Mouse (Mus musculus): ENCODE measurements around the gene Fem1a.
"Not testable (repeated sequence)": the region's sequence is repeated elsewhere in the genome, so short reads cannot be mapped to it uniquely, and the experiment has no call there.

Gene Fem1a

DNA sequence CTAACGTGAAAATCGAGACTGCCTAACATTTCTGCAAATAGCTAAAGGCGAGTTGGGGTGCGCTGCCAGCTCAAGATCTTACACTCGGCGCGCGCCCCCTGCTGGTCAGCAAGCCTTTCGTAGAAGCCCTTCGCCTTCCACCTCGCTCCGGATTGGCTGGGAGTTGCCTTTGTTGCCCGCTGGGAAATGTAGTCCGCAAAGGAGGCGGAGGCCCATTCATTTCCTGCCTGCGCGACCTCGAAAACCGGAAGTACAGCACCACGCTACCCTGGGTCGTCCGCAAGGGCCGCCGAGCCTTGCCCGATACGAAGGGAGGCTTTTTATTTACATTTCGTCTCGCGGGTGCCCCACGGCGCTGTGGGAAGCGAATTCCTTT is 759 bp upstream of the Fem1a start:
- peak; percentile 96 for DNase-seq (ENCODE audit: low read depth)

DNA sequence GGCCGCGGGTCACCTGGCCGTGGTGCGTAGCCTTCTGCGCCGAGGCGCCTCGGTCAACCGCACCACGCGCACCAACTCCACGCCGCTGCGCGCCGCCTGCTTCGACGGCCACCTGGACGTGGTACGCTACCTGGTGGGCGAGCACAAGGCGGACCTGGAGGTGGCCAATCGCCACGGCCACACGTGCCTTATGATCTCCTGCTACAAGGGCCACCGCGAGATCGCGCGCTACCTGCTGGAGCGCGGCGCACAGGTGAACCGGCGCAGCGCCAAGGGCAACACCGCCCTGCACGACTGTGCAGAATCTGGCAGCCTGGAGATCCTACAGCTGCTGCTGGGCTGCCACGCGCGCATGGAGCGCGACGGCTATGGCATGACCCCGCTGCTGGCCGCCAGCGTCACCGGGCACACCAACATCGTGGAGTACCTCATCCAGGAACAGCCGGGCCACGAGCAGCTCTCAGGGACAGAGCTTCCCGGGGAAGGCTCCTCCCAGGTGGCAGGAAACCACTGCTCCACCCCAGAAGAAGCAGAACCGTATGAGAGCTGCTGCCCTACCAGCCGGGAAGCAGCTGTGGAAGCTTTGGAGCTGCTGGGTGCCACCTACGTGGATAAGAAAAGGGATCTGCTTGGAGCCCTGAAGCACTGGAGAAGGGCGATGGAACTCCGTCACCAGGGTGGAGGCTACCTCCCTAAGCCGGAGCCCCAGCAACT is 728 bp downstream of the Fem1a start:
- DNase-seq (ENCODE audit: low read depth): no peak

DNA sequence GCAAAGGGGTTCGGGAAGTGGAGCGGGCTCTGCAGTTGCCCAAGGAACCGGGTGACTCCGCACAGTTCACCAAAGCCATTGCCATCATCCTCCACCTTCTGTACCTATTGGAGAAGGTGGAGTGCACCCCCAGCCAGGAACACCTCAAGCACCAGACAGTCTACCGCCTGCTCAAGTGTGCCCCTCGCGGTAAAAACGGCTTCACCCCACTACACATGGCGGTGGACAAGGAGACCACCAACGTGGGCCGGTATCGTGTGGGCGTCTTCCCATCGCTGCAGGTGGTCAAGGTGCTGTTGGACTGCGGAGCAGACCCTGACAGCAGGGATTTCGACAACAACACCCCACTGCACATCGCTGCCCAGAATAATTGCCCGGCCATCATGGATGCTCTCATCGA is 1.7 kb downstream of the Fem1a start:
- not testable (repeated sequence) for DNase-seq (ENCODE audit: low read depth)

DNA sequence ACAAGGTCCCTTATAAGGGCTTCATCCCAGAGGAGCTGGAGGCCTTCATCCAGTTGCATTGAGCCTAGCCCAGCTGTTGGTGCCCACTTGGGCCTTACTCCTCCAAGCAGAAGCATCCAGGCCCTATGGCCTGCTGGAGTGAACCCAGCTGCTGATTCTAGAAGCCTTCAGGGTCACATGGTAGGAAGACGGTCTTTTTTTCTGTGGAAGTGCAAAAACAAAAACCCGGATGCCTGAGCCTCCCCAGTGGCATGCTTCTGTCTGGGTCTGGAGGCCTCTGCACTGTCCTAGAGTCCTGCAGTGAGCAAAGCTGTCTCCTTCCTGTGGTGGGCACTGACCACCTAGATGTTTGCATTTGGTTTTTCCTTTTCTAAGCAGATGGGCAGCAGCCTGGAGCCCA is 2.2 kb downstream of the Fem1a start:
- DNase-seq (ENCODE audit: low read depth): not testable (repeated sequence)

DNA sequence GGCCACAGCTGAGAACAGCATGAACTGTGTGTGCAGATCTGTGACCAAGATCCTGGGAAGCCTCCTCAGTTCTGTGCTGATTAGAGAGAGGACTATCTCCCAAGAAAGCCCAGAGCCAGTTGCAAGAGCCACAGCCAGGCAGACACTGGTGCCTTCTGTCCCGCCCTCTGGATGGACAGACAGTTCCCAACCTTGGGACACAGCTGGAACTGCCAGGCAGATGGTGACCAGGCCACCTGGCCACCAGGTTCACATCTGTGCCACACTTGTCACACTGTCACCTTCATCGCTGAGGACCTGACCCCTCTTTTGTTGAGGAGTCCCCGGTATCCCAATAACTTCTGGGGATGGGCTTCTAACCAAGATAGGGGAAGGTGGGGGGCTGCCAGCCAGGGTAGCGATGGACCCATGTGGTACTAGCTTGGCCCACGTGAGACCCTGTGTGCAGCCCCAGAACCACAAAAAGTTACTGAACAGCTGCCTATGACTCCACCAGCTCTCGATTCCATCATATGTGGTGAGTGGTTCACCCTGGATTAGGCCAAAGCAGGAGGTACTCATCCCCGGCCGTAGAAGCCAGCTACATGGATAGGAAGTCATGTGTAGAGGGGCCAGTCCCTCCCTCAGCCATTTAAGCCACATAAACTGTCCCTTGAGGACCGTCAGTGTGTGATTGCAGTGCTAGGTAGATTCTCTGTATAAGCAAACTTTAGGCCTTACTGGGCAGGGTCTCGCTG is 2.9 kb downstream of the Fem1a start:
- no peak for DNase-seq (ENCODE audit: low read depth)

DNA sequence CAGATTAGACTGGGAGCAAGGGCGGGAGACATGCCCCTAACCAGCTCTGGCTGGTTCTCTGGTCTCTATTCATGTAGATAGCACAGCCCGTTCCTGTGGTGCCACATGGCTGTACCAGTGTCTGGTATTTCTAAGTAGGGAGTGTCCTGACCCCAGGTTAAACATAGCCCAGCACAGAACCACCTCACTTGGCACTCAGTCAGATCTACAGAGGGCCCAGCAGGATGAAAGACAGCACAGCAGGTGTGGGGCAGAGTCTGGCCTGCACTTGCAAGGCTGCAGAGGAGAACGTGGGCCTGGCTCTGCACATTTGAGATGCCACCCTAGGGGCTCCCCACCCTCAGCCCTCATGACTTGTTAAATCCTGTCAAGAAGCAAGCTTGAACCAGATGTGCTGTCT is 4.6 kb downstream of the Fem1a start:
- no peak for DNase-seq (ENCODE audit: low read depth)

DNA sequence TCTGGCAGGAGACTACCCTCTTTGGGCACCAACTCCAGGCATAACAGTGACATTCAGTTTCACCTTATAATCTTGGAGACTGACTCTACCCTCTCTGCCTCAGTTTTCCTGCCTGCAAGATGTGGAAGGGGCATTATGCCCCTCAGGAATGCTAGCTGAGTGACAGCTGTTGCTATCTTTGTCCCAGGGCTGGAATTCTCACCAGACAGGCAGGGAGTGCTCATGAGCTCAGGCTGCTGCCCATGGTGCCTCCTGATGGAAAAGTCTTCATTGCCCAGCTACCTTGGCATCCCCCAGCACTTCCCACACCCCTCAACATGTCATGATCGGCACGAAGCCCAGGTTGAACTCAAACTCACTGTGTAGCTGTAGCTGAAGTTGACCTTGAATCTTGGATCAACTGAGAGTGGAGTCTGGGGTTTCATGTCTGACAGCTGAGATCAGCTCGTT is 6.1 kb downstream of the Fem1a start:
- DNase-seq (ENCODE audit: low read depth): no peak

DNA sequence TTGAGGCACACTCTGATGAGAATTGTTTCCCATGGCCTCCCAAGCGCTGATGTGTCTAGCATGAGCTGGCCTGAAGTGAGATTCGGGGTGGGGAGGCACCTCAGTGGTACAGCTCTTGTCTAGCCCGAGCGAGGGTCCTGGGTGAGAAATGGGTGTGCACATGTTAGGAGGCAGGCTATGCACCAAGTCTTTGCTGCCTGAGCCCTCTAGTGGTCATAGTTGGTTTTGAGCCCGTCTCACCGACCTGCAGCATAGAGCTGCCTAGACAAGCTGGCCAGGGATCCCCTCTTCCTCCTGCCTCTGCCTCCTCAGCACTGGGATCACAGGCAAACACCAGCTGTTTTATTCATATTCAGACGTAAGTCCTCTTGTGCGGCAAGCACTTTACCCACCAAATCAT is 7.4 kb downstream of the Fem1a start:
- DNase-seq (ENCODE audit: low read depth): no peak

DNA sequence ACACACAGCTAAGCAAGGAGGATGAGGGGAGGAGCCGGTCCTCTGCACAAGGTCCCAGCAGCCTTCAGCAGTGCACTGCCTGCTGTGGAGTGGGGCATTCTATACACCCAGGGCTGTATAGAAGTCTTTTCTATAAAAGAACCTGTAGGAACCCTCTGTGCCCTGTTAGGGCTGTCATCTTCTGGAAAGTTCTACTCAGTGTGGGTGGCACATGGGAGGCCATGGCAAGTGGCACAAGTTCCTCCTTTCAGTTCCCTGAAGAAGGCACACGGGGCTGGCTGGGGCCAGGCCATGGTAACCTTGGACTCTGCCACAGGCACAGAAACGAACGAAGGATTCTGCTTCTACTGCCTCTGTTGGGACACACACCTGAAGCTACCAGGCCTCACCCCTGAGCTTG is 8.4 kb downstream of the Fem1a start:
- no peak for DNase-seq (ENCODE audit: low read depth)

DNA sequence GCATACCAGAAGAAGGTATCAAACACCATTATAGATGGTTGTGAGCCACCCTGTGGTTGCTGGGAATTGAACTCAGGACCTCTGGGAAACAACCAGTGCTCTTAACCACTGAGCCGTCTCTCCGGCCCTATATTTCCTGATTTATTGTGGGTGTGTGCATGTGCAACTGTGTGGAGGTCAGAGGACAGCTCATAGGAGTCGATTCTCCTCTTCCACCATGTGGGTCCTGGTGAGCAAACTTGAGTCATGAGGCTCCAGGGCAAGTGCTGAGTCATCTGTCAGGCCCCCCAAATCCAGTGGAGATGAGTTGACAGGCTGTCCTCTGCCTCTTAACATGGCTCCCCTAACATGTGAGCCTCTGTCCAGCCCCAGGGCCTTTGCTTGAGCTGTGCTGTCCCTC is 9.3 kb downstream of the Fem1a start:
- DNase-seq (ENCODE audit: low read depth): no peak

DNA sequence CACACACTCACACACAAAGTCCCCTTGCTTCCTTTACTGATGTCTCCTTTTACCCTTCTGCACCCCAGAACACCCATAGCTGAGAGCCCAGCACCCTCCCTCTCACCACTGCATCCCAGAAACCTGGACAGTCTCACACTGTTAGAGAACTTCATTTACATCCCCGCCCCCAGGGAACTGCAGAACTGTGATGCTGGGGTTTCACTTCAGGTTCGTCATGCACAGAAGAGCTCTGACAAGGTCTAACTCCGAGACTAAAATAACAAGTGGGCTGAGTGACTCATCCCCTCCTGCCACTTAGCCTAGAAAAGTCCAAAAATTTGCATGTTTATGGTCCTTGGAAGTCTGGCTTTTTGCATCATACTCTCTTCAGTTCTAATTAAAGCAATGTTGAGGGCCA is 9.7 kb downstream of the Fem1a start:
- no peak for DNase-seq (ENCODE audit: low read depth)

DNA sequence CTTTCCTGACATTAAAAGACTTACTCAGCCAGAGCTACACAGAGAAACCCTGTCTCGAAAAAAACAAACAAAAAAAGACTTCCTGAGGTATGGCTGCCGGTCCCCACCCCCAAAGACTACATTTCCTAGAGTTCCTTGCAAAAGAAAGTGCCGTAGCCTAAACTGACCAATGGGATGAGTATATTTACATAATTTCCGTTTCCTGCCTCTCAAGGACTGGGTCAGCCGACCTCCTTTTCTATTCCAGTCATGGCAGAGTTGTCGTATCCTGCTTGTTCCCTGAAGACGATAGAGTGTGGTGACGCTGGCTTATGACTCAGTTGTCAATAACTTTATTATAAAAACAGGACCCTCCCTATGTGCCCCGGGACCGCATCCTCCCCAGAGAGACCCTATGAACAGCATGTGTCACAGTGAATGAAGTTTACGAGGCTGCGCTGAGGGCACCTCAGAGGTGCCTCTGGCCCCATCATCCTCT is 12.6 kb downstream of the Fem1a start:
- DNase-seq (ENCODE audit: low read depth): no peak

DNA sequence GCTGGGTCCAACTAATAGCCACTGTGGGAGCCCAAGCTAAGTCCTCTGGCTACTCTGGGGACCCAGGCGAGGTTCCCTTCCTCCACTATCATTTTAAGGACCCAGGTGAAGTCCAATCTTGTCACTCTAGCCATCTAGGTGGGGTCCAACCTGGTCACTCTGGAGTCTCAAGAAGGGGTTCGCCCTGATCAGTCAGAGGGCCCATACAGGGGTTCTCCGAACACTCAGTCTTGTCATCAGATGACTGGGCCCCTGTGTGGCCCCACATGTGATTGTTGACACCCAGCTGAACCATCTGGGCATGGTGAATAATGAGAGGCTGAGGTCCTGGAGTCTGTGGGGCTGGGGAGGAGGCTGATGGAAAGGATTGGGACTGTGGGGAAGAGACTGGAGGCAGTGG is 13.1 kb downstream of the Fem1a start:
- DNase-seq (ENCODE audit: low read depth): no peak

DNA sequence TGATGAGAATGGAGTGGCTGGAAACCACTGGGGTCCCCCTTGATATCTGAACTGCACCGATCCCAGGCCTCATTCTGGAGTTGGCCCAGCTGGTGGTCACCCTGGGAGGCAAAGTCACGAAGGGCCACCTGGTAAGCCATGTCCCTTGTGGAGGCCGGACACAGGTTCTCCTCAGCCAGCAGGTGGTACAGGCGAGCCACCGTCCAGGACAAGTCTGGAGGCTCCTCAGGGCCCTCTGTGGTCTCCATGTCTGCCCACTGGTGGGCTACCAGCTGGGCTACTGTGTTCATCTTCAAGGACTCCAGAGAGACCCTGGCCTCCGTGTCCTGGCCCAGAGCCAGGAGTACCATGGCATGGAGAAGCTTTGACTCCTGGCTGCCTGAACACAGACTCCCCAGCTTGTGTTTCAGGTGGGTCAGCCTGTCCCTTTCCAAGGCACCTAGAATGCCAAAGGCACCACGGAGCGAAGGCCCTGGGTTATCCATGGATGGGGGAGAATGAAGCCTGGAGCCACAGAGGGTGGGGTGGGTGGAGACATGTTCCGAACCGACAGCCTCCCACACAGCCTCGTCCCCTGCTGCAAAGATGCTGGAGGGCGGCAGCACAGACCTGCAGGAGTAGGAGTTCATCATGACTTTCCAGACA is 15.1 kb downstream of the Fem1a start:
- DNase-seq (ENCODE audit: low read depth): no peak

DNA sequence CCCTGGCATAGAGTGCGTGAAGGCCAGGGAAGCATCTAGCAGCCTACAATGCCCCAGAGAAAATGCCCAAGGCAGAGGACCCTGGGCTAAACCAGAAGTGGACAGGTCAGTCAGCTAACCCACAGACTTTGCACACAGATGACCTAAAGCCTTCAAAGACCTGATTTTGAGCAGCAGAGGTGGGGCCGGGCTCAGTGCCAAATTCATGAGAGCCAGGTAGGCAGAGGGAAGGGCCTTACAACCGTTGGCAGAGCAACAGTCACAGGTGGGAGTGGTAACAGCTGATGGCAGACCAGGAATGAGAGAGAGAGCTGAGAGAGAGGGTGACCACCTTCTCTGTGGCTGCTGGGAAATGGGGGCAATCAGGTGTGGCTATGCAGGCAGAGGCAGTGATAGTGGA is 16.0 kb downstream of the Fem1a start:
- no peak for DNase-seq (ENCODE audit: low read depth)

DNA sequence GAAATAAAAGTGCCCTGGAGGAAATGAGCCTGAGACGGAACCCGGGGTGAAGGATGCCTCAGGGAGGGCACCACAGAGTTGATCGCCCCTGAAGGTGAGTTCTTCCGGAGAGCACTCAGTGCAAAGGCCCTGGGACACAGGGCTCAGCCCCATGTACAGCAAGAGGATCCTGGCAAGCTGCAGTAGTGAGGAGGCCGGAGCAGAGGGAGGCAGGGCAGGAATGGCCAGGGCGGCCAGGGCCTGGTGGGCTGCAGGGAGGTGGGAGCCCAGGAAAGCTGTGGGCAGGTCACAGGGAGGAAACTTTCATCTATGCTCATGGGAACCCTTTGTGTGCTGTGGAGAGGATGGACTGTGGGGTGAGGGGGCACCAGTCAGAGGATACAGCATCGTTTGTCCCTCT is 16.9 kb downstream of the Fem1a start:
- no peak for DNase-seq (ENCODE audit: low read depth)

DNA sequence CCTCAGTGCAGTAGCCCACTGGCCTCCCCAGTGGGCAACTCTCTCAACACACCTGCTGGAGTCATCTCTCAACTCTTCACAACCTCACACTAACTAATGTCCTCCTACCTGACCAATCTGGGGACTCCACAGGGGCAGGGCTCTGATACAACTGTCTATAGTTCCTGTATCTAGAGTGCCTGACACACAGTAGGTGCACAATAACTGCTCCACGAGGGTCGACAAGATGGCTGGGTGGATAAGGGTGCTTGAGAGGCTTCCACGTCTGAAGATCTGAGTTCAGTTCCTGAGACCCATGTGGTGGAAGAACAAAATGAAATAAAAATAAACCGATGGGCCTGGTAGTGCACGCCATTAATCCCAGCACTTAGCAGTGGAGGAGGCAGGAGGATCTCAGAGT is 17.4 kb downstream of the Fem1a start:
- DNase-seq (ENCODE audit: low read depth): no peak

DNA sequence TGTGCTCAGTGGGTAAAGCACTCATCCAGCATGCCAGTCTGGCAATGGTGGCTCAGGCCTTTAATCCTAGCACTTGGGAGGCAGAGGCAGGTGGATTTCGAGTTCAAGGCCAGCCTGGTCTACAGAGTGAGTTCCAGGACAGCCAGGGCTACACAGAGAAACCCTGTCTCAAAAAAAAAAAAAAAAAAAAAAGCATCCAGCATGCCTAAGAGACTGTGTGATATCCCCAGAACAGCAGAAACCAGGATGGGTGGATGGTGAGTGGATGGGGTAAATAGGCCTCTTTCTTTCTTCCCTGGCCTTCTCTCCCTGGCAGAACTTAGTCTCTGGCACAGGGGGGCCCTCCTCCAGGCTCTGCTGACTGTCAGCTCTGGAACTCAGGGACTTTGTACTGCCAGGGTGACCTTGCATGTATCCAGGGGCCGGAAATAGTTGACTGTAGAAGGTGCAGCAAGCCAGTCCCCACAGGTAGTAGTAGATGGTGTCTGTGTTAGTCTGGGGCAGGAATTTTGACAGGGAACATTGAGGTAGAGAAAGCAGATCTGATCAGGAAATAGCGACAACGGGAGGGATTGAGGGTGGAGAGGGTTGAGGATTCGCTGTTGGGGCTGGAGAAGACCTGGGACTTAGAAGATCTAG is 19.4 kb downstream of the Fem1a start:
- DNase-seq (ENCODE audit: low read depth): no peak

DNA sequence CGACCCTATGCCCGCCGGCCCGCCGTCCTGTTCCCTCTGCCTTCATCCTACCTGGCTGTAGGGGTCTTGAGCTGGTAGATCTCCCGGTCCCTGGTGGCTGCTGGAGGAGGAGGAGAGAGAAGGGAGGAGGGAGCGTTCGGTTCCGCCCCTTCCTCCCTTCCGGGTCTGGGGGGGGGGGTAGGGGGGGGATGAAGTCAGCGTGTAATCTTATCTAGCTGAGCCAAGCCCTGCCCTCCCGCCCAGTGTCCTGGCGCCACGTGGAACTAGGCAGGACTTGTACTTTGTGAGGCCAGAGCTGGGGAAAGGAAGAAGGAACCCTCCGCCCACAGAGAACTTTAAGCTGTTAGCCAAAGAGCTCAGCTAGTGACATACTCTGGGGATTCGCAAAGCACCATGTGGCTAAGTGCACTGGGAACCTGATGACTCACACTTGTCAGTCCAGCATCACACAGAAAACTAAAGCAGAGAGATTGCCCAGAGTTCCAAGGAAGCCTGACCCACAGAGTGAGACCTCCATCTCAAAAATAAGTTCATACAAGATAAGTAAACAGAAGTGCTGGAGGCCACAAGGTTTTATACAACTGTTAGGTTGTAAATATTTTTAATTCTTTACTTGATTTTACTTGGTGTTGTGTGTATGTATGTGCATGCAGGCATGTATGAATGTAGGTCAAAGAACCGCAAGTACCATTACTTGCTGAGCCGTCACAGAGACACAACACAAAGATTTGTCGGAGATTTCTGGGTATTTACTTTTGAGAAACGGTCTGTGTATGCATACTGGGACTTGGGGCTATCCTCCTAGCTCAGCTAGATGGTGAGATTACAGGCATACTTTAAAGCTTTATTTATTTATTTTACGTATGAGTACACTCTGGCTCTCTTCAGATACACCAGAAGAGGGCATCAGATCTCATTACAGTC is 20.3 kb downstream of the Fem1a start, which contains the start of gene Ticam1:
Gene Ticam1 (minus strand): TSS at position 144 of the 924 bp plus-strand sequence.
- DNase-seq (ENCODE audit: low read depth): peak; percentile 97

DNA sequence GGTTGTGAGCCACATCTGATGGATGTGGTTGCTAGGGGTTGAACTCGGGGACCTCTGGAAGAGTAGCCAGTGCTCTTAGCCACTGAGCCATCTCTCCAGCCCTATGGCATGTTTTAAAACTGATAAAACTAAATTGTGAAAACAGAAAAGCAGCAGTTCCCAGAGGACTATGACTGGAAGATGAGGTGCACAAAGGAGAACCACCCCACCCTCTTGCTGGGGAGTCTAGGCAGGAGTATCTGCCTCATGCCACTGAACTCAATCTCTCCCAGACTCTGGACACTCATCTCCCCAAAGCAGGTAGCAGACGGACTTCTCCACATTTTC is 20.9 kb downstream of the Fem1a start:
- DNase-seq (ENCODE audit: low read depth): no peak

DNA sequence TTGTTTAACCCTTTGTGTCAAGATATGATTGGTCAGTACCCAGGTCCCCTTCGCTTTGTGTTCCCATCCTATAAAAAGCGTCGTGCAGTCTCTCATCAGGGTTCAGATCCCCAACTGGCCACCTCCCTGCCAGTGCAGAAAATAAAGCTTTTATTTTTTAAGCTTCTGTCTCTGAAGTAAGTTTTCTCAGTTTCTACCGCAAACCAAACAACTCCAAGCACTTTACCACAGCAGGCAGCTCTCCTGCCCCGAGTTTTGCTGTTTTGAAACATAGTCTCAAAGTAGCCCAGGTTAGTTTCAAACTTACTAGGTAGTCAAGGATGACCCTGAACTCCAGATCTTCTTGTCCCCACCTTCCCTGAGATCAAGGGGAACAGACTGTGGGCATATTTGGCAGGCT is 21.7 kb downstream of the Fem1a start:
- DNase-seq (ENCODE audit: low read depth): no peak
